Mouse (Mus musculus) olfactory bulb, adult 2 months (tissue): Measurements from ENCODE around the gene Smim13.

ENCODE experiments used
- CTCF ChIP-seq: fragments of 200-500 bp; IDR thresholded peaks from 2 replicates; pipeline ENCODE4 v1.5.1; 2012; ENCODE audit warnings: low read depth, mild to moderate bottlenecking, low read length, moderate library complexity; ENCODE audit not compliant: insufficient read depth
- POLR2A ChIP-seq: fragments of 200-500 bp; IDR thresholded peaks from 2 replicates; pipeline ENCODE4 v1.6.1; 2012; ENCODE audit warnings: mild to moderate bottlenecking, low read depth, low read length, moderate library complexity; ENCODE audit not compliant: insufficient read depth

DNA sequence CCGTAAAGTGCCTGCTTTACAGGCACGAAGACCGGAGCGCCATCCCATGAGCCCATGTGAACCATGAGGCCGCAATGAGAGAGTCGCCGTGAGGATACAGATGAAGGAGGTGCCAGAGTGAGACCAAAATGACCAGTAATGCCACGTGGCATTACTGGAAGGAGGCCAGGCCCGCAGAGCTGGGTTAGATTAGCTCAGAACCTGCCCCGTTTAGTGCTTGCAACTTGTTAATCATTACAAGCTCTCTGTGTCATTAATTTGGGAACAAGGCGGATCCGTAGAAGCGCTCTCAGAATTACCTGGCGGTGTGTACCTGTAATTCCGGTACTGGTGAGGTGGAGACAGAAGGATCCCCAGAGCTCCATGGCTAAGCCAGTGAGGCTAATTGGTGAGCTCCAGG, 17.4 kb upstream of the Smim13 start:
- TF ChIP-seq CTCF: no peak
- no peak for TF ChIP-seq POLR2A
